Mouse (Mus musculus): ENCODE data around the gene Mast4. TPM values are rescaled to one million over a fixed set of nuclear protein-coding genes. Genes with fewer than 3 reads are reported as not detected.

Gene Mast4
- polyA plus RNA-seq, 2 experiments, result 0.71 to 1.5 TPM

DNA sequence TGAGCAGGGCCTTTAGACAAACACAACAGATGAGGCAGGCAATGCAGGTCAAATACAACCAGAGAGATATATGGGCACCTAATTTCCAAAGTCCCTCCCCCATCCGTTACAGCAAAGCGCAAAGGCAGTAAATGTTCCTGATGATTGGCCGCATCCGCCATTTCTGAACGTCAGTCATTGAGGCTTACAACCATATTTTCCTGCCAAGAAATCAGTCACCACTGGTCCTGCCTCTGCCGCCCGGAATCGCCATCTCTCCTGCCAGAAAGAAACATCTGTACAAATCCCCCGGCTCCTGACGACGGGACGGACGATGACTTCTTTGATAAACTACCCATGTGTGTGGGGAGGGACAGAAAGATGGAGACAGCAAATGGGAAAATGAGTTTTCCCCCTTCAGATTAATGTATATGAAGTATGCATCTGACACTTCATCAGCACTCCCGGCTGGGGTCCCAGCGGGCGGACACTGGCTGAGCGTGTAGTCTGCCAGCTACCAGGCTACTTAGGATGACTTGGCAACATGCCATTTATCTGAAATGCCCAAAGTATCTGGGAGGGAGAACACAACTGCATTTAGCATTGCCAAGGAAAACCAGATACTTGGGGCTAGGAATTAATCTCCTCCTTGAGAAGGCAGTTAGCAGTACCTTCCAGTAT is 198.9 kb downstream of the Mast4 start:
- DNase-seq (ENCODE audit: low read depth in 3 of 3, low spot score in 3 of 3) (no peak), ATAC-seq (ENCODE audit: insufficient read depth) (no peak)
- Histone ChIP-seq H3K9ac (replicated peaks) (no peak overlapping the region), H3K36me3 (replicated peaks; ENCODE audit: control insufficient read depth, insufficient read depth, low read depth) (no peaks in the 10 kb centered on the region), H3K27me3 (ENCODE audit: control insufficient read depth, insufficient read depth, low read length) (no peaks in the 10 kb centered on the region), H3K4me1 (replicated peaks; ENCODE audit: control insufficient read depth in 2 of 2, insufficient read depth in 2 of 2, low read length in 1 of 2) (no peaks in the 10 kb centered on the region), H3K4me2 (ENCODE audit: low read depth) (no peak overlapping the region), H3K9me3 (ENCODE audit: control insufficient read depth, low read length) (no peaks in the 10 kb centered on the region), H3K4me3 (ENCODE audit: insufficient read depth in 1 of 2, low read depth in 2 of 2, low read length in 2 of 2) (no peak overlapping the region), H3K27ac (no peak overlapping the region)
- 87% methylated on average over 17 of the region's 17 CpGs for WGBS (ENCODE audit: insufficient replicate concordance)
- no peak for TF ChIP-seq CTCF (IDR thresholded peaks at IDR 0.05; ENCODE audit: low read depth)
- no peak for TF ChIP-seq EP300 (IDR thresholded peaks at IDR 0.05; ENCODE audit: low read depth)

GRCm38 (mm10) chr13:103131781-103132180 is 202.5 kb downstream of the Mast4 start:
- 69% methylated on average over 2 of the region's 2 CpGs for WGBS (ENCODE audit: insufficient replicate concordance)
- ATAC-seq (ENCODE audit: insufficient read depth), result no peak
- H3K4me2 ChIP-seq (ENCODE audit: low read depth), result no peak overlapping the region
- H3K27ac ChIP-seq, result no peak overlapping the region
- DNase-seq (ENCODE audit: low read depth in 3 of 3, low spot score in 3 of 3), result no peak
- no peaks in the 10 kb centered on the region for H3K27me3 ChIP-seq (ENCODE audit: control insufficient read depth, insufficient read depth, low read length)
- H3K36me3 ChIP-seq (replicated peaks; ENCODE audit: control insufficient read depth, insufficient read depth, low read depth), result no peaks in the 10 kb centered on the region
- TF ChIP-seq EP300 (IDR thresholded peaks at IDR 0.05; ENCODE audit: low read depth) (no peak), CTCF (IDR thresholded peaks at IDR 0.05; ENCODE audit: low read depth) (no peak)
- H3K9me3 ChIP-seq (ENCODE audit: control insufficient read depth, low read length), result no peaks in the 10 kb centered on the region
- no peak overlapping the region for H3K9ac ChIP-seq (replicated peaks)
- no peaks in the 10 kb centered on the region for H3K4me1 ChIP-seq (replicated peaks; ENCODE audit: control insufficient read depth in 2 of 2, insufficient read depth in 2 of 2, low read length in 1 of 2)
- H3K4me3 ChIP-seq (ENCODE audit: insufficient read depth in 1 of 2, low read depth in 2 of 2, low read length in 2 of 2), result no peak overlapping the region

GRCm38 (mm10) chr13:103129130-103129797 is 205.0 kb downstream of the Mast4 start:
- Histone ChIP-seq H3K27ac (no peak overlapping the region), H3K27me3 (ENCODE audit: control insufficient read depth, insufficient read depth, low read length) (no peaks in the 10 kb centered on the region), H3K36me3 (replicated peaks; ENCODE audit: control insufficient read depth, insufficient read depth, low read depth) (no peaks in the 10 kb centered on the region), H3K9ac (replicated peaks) (no peak overlapping the region), H3K9me3 (ENCODE audit: control insufficient read depth, low read length) (no peaks in the 10 kb centered on the region), H3K4me3 (ENCODE audit: insufficient read depth in 1 of 2, low read depth in 2 of 2, low read length in 2 of 2) (no peak overlapping the region), H3K4me1 (replicated peaks; ENCODE audit: control insufficient read depth in 2 of 2, insufficient read depth in 2 of 2, low read length in 1 of 2) (no peaks in the 10 kb centered on the region), H3K4me2 (ENCODE audit: low read depth) (no peak overlapping the region)
- TF ChIP-seq EP300 (IDR thresholded peaks at IDR 0.05; ENCODE audit: low read depth) (no peak), CTCF (IDR thresholded peaks at IDR 0.05; ENCODE audit: low read depth) (no peak)
- no peak for DNase-seq (ENCODE audit: low read depth in 3 of 3, low spot score in 3 of 3)
- ATAC-seq (ENCODE audit: insufficient read depth), result no peak
- WGBS (ENCODE audit: insufficient replicate concordance), result 72% methylated on average over 6 of the region's 6 CpGs

- 67% methylated on average over 7 of the region's 7 CpGs for whole genome bisulfite sequencing (ENCODE audit: insufficient replicate concordance)
- H3K4me2 ChIP-seq (ENCODE audit: low read depth), result no peak overlapping the region
- no peak for ATAC-seq (ENCODE audit: insufficient read depth)
These were observed 205.6 kb downstream of the Mast4 start for GRCm38 (mm10) chr13:103128729-103129128.

DNA sequence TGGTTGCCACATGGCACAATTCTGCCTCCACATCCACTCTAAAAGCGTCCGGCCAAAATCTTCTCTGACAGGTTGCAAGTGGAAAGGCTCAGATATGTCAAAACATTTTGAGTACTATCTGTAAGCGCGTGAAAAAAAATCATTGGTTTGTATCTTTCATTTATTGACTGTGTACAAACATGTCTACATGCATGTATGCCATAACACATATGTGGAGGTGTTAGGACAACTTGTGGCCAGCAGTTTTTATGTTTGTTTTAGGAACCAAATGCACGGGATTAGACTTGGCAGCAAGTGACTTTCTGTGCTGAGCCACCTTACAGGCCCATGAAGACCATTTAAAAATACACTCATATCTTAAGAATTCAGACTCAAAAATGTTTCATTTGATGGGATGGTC is 206.7 kb downstream of the Mast4 start:
- Histone ChIP-seq H3K4me2 (ENCODE audit: low read depth) (no peak overlapping the region), H3K27ac (no peak overlapping the region), H3K9ac (replicated peaks) (no peak overlapping the region), H3K36me3 (replicated peaks; ENCODE audit: control insufficient read depth, insufficient read depth, low read depth) (no peaks in the 10 kb centered on the region), H3K4me1 (replicated peaks; ENCODE audit: control insufficient read depth in 2 of 2, insufficient read depth in 2 of 2, low read length in 1 of 2) (no peaks in the 10 kb centered on the region), H3K9me3 (ENCODE audit: control insufficient read depth, low read length) (no peaks in the 10 kb centered on the region), H3K27me3 (ENCODE audit: control insufficient read depth, insufficient read depth, low read length) (no peaks in the 10 kb centered on the region), H3K4me3 (ENCODE audit: insufficient read depth in 1 of 2, low read depth in 2 of 2, low read length in 2 of 2) (no peak overlapping the region)
- ATAC-seq (ENCODE audit: insufficient read depth) (no peak), DNase-seq (ENCODE audit: low read depth in 3 of 3, low spot score in 3 of 3) (no peak)
- WGBS (ENCODE audit: insufficient replicate concordance), result 67% methylated on average over 5 of the region's 5 CpGs
- no peak for TF ChIP-seq EP300 (IDR thresholded peaks at IDR 0.05; ENCODE audit: low read depth)
- TF ChIP-seq CTCF (IDR thresholded peaks at IDR 0.05; ENCODE audit: low read depth), result no peak

More at GRCm38 (mm10) chr13:103128729-103129128, 205.6 kb downstream of the Mast4 start:
- no peak for DNase-seq (ENCODE audit: low read depth in 3 of 3, low spot score in 3 of 3)
- Histone ChIP-seq H3K27me3 (ENCODE audit: control insufficient read depth, insufficient read depth, low read length) (no peaks in the 10 kb centered on the region), H3K4me3 (ENCODE audit: insufficient read depth in 1 of 2, low read depth in 2 of 2, low read length in 2 of 2) (no peak overlapping the region), H3K4me1 (replicated peaks; ENCODE audit: control insufficient read depth in 2 of 2, insufficient read depth in 2 of 2, low read length in 1 of 2) (no peaks in the 10 kb centered on the region), H3K27ac (no peak overlapping the region), H3K9me3 (ENCODE audit: control insufficient read depth, low read length) (no peaks in the 10 kb centered on the region), H3K9ac (replicated peaks) (no peak overlapping the region), H3K36me3 (replicated peaks; ENCODE audit: control insufficient read depth, insufficient read depth, low read depth) (no peaks in the 10 kb centered on the region)
- TF ChIP-seq EP300 (IDR thresholded peaks at IDR 0.05; ENCODE audit: low read depth), result no peak
- TF ChIP-seq CTCF (IDR thresholded peaks at IDR 0.05; ENCODE audit: low read depth), result no peak

Data from liver, embryonic 14.5 days (tissue).